Mouse (Mus musculus): ENCODE results near the gene Celf2.

Celf2 gene

DNA sequence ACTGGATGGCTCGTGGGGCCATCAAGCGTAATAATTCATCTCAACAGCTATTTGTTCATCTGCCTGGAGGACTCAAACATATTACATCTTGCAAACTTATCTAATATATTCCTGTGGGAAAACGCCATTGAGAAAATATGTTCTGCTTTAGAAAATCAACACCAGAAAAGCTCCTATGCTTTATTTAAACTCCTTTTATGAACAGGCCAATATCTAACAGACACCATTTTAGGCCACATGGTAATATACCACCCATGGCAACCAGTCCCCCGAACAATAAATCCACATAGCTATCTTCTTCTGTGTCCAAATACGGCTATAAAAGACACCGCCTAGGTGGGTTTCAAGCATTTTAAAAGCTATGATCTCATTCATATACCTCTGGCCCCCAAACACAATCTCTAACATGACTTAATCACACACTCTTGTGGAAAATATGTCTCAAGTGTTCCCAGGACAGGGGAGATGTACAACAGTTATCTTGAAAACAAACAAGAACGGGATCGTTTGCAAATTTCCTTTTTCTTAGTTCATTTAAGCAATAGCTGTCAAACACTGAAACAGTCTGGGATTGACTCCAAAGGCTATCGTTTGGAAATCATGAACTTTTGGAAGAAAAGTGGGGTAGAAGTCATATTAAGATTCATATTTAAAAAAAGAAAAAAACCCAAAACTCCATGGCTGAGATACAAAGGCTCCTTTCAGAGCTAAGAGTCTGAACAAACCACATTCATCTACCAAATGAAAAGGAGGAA lies 639.2 kb downstream of the Celf2 start:
- DNase-seq (ENCODE audit: low spot score), result peak; percentile 66

DNA sequence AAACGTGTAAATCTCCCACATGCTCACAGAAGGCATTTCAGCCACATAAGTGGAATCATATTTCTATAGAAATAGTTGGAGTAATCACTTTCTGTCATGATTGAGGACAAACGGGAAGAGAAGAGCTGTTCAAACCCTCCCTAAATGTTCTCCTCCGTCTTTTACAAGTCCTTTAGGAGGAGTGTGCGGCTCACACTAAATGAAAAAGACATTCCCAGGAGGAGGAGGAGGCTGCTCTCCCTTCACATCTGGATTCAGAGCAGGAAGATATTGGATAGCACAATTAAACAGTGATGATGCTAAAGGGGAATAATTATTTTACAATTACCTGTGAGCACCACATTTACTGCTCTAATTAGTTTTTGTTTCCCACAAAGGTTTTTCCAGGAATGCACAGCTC lies 642.1 kb downstream of the Celf2 start:
- DNase-seq (ENCODE audit: low spot score), result no peak

DNA sequence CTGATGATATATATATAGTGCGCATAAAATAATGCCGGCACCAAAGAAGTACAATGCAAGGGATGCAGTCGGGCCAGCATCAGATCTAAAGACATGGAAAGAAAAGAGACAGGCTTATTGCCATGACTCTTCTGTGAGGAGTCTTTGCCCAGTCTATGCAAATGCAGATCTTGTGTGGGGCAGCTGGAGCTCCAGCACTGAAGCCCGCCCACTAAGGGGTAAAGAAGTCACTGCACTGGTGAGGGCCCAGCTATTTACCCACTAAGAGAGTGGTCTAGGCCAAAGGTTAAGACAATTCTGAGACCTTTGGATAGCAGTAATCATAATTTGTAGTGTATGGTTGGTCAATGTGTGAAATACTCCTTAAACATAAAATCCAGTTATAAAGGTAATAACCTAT lies 643.6 kb downstream of the Celf2 start:
- DNase-seq (ENCODE audit: low spot score), result no peak

DNA sequence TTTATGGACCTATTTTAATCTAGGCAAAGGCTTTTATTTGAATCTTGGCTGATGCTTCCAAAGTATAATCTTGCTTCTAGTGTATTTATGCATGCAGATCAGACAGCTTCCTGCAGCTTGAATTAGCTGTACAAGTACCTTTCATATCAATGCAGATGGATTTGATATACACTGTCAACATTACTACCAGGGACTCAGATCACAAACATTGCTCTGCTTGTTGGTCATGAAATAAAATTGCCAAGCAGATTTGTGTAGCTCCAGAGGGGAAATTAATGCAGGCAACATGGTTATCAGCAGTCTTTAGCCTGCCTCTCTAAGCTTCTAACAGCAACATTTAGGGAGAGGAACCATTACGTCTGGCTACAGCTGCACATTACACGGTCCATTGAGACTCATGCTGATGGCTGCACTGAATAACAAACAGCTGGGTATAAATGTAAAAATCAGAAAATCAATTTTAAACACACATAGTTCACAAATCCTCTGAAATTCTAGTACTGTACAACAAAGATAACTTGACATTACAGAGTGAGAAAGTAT lies 659.2 kb downstream of the Celf2 start:
- DNase-seq (ENCODE audit: low spot score), result no peak

DNA sequence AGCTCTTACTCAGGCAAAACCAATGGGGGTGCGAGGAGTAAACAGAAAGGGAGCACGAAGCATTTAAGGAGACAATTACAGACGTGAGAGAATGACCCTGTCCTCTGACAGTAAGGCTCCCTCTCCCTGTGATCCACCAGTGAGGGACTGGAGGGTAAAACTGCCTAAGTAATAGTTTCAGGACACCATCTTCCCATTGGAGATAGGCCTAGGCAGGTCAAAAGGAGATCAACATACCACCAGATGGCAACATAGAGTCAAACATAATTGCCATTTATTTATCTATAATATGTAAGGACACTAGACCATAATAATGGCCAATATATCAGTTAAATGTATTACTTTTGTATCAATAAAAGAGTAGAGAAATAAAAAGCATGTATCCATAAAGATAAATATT lies 660.0 kb downstream of the Celf2 start:
- peak; percentile 58 for DNase-seq (ENCODE audit: low spot score)

DNA sequence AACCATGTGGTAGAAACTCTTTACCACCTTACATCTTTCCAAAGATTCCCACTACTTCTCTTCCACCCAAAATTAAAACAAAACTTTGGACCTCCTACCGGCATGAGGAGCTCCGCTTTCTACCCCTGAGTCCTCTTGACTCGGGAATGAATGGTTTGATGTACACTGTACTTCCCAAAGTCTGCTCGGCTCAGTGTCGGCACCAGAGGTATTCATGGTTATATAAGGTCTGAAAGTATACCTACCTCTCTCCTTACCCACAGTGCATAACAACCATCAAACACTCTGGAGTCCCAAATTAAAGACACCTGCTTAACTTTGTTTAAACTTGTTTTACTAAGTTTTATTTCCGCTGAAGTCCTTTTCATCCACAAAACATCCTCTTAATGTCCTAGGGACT lies 679.3 kb downstream of the Celf2 start:
- no peak for DNase-seq (ENCODE audit: low spot score)

DNA sequence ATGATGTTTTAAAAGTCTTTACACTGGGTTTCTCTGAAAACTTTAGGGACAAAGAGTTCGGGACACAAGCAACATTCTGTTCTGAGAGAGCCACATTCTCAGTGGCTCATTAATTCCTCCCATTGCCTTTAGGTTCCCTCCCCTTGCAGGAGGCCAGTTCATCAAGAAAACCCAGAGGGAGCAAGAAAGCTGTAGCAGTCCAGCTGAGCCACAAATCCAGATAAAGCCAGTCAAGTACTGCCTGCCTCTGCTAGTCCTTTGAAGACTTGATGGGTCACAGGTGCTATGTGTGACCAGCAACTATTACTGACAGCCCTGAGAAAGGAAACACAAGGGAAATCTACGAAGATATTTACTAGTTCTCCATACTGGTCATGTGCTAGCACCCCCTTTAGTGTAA lies 681.8 kb downstream of the Celf2 start:
- DNase-seq (ENCODE audit: low spot score), result peak; percentile 36

DNA sequence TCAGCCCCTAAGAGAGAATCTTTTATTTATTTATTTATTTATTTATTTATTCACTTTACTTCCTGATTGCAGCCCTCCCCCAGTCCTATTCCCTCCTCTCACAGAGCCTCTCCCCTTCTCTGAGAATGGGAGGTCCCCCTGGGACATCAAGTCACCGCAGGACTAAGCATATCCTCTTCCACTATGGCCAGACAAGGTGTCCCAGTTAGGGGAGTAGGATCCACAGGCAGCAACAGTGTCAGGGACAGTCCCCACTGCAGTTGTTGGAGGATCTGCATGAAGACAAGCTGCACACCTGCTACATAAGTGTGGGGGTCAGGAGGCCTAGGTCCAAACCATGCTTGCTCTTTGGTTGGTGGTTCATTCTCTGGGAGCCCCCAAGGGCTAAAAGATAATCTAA lies 686.3 kb downstream of the Celf2 start:
- DNase-seq (ENCODE audit: low spot score), result no peak

DNA sequence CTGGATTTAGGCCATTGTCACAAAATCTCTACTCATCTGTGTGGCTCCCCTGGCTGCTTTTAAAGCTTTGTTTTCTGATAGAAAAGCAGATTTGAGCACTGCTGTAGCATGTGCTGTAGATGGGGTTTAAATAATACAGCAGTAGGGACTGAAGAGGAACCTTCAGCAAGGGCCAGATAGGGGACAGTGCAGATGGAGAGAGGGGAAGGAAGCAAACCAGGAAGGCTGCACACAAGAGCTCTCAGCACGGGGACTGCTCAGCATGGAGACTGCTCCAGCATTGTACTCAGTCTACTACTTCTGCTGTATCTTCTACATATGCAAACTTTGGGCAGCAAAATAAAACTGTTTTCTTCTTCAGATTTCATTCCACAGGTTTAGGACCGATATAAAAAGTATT lies 687.8 kb downstream of the Celf2 start:
- no peak for DNase-seq (ENCODE audit: low spot score)

DNA sequence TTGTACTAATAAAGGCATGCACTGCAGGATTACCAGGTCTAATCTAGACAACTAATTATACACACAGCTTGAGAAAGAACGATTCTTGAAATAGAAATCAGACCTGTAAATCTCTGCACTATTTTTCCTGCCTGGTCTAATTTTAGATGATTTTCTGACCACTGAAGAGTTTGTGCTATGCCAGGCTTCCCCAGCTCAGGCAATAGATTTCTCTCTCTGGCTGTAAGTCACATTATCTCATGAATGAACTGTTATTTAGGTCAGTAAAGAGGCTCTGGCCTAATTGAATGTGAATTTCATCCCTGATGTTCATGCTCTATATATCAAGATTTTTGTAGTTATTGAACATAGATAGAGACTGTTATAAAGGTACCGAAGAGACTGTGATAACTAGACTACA lies 694.1 kb downstream of the Celf2 start:
- peak; percentile 67 for DNase-seq (ENCODE audit: low spot score)

DNA sequence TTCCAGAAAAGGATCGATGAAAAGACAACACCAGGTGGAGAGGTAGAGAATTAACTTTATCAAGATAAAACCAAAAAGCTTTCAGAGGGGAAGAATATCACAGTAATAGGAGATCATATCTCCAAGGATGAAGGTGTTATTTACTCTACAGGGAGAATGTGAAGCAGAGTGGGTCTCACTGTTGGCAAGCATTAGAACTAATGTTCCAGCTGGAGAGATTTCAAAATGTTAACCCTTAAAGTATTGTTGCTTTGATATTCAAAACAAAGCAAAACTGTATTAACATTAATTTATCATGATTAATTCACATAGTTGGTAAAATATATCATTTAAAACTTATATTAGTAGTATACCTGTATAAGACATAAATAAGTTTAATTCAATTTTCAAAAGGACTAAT lies 700.6 kb downstream of the Celf2 start:
- DNase-seq (ENCODE audit: low spot score), result no peak

DNA sequence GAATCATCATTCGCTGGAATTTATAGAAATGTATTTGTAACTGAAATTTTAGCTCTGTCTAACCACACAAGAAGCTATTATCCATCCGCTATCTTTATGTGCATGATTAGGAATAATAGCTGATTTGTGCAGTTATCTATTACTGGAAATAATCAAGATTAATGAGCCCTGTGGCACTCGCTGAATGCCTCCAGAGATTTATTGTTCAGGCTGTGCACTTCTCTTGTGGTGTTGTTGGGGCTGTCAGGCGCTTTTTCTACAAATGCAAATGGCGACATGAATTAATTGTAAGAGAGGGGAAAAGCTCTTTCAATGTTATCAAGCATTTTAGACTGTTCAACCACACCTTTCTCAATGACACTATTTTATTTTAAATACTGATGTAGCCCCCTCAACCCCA lies 712.6 kb downstream of the Celf2 start:
- DNase-seq (ENCODE audit: low spot score), result no peak

DNA sequence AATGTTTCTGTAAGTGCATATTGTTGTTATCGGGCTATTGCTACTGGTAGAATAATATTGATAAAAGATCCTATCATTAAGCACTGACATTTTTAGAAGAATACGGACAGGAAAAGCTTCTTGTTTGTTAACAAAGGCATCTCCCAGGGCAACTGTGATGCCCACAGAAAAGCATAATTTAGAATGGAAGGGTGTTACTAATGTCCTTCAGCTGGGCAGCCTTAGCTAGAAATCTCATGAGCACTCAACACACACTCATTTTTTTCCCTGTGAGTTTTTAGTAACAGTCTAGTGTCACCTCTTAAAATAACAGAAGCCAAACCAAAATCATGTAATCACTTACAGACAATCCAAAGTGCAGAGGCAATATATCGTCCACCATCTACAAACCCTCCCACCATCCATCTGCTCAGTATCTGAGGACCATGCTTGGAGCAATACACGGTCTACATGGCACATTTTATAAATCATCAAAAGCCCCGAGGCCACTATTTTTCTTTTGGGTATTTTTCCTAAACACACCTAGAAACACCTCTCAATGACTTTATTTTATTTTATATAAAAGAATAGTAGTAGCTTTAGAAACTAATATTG lies 713.3 kb downstream of the Celf2 start:
- DNase-seq (ENCODE audit: low spot score), result no peak

DNA sequence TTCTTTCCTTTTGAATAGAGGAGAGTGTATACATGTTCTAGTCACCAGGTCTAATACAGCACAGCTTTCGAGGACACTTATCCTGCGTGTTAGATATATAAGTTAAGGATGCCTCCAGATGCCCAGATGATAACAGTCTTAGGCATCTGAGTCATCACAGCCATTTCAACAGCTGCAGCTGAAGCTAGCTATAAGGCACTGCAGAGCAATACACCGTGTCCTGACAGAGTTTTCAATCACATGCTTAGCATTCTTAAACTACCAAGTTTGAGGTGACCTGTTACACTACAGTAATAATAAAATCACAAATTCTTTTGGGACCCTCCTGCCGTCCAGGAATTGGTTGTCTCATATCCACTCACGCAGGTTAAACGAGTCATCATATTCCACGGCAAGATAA lies 714.5 kb downstream of the Celf2 start:
- DNase-seq (ENCODE audit: low spot score), result no peak

DNA sequence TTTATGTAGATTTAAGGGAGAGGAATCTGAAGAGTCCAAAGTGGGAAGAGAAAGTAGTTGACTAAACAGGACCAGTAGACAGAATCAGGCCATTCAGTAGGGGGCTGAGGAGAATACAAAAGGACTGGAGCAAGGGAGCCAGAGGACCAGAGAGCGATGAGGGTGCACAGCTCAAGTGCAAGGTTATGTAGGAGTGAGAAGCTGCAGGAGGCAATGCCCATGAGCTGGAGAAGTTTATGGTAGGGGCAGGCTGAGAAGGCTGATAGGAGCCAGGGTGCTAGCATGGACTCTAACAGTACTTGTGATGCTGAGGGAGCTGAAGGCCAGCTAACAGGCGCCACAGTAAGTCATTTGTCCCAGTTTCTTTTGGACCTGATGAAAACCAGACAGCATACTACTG lies 718.5 kb downstream of the Celf2 start:
- DNase-seq (ENCODE audit: low spot score), result no peak

DNA sequence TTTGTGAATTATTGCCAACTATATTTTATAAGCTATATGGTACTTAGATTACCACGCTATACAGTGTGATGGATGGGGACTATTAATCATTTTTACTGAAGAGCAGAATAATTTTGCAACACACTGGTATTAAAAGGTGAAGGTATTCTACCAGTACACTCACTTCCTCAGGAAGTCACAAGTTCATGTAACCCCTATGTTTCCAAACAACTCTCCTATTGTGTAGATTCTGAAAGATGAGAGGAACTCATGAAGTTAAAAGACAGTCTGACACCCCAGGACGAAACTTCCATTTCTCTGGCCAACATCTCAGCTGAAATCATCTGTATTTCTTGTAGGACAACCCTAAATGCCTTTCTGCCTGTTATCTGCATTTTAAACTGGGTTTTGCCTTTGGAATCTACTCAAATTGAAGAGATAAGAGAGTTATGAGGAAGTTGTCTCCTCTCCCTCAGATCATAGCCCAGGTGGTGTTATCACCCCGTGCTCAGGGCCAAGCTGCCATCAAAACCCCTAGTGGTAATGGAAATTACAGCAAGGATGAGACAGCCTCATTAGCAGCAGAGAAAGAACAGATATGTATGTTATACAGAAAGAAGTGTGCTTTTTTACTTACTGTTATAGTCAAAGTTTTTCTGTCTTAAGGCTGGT lies 722.7 kb downstream of the Celf2 start:
- no peak for DNase-seq (ENCODE audit: low spot score)

DNA sequence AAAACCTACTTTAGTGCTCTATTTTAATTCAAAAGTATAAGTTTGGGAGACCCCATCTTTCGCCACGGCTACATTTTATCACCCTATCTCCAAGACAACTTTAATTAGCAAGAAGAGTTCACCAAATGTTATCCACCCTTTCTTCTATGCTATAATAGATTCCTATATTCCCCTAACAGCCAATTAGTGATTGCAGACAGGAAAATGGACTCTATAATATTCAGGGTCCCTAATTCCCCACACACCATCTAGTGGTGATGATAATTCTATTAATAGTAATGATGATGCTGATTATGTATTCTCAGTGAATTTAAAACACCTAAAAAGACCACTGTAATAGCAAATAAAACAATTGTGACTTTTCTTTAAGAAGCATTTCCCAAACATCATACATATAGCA lies 739.1 kb downstream of the Celf2 start:
- no peak for DNase-seq (ENCODE audit: low spot score)

DNA sequence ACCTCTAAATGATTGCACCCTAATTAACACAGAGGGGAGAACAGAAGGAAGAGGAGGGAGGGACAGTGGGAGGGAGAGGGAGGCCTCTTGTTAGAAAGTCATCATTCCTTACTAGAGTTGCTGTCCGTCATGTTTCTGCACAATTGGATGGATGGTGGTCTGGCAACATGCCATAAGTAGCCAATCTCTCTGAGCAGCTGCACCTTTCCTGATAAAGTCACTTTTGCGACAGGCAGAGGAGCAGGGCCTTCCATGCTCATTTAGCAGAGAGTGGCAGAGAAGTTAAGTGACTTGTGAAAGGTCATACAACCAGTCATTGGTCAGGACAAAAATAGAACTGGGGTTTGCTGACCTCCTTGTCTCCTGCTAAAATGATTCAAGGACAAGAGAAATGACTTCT lies 747.0 kb downstream of the Celf2 start:
- no peak for DNase-seq (ENCODE audit: low spot score)

DNA sequence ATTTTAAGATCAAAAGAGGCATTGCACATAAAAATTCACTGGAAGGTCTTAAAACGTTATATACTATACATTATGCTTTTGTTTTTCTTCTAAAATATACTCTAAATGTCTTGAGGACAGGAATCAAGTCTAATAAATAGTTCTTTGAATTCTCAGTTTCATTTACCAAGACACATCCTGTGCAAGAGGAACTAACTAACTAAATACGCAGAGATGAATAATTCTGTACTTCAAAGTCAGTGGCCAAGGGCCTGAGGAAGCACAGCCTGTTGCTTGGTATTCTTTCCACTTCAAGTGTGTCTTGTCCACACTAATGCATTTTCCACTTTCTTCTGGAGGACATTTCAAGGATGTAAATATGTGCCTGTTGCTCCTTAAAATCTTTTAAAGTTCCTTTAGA lies 766.2 kb downstream of the Celf2 start:
- no peak for DNase-seq (ENCODE audit: low spot score)

DNA sequence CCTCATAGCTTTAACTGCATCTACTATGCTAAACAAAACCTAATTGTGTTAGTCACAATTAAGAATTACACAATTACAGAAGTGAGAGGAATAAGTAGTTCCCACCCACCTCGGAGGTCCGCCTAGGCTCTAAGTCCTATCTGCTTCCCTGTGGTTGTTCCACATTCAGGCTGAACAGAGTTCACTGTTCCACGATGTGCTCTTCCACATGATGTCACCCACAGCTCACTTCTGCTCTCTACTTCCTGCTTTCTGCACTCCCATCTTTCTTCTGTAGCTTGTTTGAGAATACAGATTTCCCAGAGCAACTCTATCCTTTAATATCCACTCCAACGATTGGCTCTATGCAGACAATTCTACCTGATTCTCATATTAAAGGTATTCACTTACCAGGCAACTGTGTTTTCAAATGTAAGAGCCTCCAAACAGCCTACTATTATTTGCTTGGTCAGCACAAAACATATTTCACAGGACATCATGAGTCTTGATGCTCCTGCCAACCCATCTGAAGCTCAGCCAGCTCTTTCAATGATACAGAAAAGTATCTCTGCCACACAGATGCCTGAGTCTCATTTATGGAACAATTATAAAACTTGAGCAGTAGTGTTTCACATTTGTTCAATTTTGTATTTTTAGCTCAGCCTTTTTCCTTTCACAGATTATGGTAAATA lies 769.2 kb downstream of the Celf2 start:
- DNase-seq (ENCODE audit: low spot score), result no peak

DNA sequence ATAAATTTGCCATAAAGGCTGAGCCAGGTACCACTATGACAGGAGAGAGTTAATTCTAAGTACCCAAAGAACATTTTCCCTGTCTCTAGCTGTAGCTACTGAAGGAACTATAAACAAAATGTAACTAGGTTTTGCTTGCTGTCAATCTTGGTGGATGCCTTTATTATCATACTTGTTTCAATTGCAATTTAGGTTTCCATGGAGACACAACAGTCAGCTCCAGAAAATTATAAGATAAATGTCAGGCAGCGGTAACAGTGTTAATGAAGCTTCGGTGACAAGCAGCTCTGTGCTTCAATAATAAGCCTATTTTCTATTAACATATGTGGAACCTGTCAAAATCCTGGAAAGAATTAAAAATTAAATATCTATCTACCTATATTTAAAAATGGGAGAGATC lies 777.3 kb downstream of the Celf2 start:
- no peak for DNase-seq (ENCODE audit: low spot score)

DNA sequence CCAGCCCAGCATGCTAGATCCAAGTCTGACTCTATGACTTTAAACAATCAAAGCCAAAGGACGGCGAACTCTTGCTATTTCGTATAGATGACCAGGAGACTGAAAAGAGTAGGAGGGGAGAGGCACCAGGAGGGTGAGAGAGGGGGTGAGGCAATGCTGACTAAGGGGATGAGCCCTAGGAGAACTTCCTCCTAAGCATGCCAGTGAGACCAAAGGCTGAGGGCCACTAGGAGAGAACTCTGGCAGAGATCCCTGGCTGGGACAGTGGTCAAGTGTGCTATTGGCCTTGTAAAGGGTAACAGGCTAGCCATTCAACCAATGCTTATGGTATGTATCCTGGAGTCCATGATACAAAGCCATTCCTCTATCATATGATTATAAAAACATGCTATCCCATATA lies 778.5 kb downstream of the Celf2 start:
- no peak for DNase-seq (ENCODE audit: low spot score)

DNA sequence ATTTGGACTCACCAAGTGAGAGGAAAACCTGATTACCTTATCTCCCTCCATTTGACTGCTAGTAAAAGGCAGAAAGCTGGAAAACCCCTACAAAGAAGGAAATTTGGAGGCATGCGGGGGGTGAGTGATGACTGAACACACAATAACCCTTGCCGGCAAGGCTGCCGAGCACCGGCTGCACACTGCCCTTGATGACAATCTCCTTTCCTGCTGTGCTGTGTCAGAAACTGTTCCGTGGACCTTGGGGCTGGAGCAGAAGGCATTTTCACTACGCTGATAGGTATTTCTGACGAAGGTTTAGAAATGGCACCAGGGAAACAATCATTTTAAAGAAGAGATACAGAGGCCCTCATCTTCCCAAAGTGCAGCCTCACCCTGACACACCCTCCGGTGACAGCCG lies 779.4 kb downstream of the Celf2 start:
- DNase-seq (ENCODE audit: low spot score), result no peak
